Mouse (Mus musculus) gastrocnemius, postnatal 14 days (tissue): ENCODE results near the gene Zfpl1. TPM values are rescaled to one million over a fixed set of nuclear protein-coding genes. Genes with fewer than 3 reads are reported as not detected.
"Not testable (repeated sequence)": the region's sequence is repeated elsewhere in the genome, so short reads cannot be mapped to it uniquely, and the experiment has no call there.

ENCODE experiments used
- DNase-seq: peaks from one replicate; pipeline ENCODE4 v3.0.0; 2021; ENCODE audit warnings: mixed read lengths
- intact Hi-C: fragments of 180-260 bp; cut with DNase I; formaldehyde crosslinking; loops from one replicate; pipeline ENCODE4 v1.15.1; 2025; ENCODE audit warnings: low total_unique reads
- total RNA-seq, 2 experiments: library from RNA; stranded (reverse); gene quantifications; 2 replicates each; pipeline ENCODE4 v1.2.3; 2021

Zfpl1 gene
- total RNA-seq, 2 experiments from 2014 or later: 11.9 to 14.6 TPM

DNA sequence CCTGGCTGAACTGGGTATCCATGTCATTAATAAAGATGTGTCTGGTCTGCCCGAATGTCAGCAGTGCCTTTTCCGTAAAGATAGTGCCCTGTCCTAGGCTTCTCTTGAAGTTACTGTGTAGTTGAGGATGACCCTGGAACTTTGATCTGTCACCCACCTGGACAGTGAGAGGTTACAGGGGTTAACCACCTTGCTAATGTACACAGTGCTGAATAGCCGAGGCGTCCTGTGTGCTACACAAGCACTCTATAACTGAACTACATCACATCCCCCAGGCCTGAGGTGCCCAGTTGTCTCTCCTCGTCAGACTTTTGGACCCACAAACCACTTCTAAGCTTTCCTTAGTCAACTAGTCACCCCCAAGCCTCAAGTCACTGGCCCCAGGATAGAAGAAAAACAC lies 22.3 kb downstream of the Zfpl1 start:
- DNase-seq: no peak
- intact Hi-C loops: no loop called here

DNA sequence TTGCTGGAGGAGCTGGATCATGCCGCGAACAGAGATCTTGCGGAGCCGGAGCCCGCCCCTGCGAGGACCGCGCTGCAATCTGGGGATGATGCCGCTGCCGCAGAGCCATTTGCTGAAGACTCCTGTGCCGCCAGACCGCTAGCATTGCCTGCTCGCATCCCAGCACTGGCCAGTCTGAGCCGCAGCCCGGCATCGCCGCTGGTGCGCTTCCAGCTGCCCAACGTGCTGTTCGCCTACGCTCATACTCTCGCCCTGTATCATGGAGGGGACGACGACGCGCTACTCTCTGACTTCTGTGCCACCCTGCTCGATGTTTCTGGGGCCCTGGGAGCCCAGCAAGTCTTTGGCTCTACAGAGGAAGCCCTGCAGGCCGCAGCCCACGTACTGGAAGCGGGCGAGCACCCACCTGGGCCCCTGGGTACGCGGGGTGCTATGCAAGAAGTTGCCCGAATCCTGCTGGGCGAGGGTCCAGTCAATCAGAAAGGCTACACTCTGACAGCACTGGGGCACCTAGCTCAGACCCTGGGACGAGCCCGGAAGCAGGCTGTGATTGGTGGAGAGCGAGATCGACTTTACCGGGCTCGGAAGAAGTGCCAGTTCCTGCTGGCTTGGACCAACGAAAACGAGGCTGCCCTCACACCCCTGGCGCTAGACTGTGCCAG lies 23.0 kb downstream of the Zfpl1 start:
- DNase-seq: peak; percentile 42
- intact Hi-C loops: no loop called here

DNA sequence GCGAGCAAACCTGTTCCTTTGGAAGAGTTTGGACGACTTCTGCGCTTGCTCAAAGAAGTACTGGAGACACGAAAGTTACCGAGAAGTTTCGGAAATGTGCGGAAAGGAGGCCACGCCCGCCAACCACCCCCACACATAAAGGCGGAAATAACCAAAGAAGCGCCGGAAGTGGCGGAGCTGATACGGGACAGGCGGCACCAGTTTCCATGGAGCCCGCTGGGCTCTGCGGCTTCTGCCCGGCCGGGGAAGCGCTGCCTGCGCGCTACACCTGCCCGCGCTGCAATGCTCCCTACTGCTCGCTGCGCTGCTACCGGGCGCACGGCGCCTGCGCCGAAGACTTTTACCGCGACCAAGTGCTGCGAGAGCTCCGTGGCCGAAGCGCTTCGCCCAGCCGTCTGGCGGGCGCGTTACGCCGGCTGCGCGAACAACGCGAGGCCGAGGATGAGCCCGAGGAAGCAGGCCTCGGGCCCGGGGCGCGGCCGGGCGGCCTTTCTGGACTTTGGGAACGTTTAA lies 23.7 kb downstream of the Zfpl1 start, which contains the start of gene Znhit2:
Gene Znhit2 (plus strand): TSS at position 172 of the 513 bp plus-strand sequence.
- peak; percentile 92 for DNase-seq
- intact Hi-C loops: no loop called here

DNA sequence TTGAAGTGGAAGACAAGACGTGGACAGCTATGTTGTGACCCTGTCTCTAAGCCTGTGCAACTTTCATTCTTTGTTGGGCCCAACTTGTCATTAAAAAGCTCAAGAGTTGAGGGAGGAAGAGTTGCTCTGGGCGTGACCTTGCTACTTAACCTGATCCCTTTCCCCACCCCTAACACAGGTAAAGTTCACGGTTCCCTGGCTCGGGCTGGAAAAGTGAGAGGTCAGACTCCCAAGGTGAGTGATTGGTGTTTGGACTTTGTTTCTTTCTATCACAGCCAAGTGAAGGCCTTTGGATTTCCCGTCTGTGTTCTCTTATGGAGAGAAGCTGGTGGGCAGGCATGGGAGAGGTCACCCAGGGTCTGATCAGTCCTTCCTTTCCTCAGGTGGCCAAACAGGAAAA lies 25.8 kb downstream of the Zfpl1 start:
- intact Hi-C loops: no loop called here
- no peak for DNase-seq

DNA sequence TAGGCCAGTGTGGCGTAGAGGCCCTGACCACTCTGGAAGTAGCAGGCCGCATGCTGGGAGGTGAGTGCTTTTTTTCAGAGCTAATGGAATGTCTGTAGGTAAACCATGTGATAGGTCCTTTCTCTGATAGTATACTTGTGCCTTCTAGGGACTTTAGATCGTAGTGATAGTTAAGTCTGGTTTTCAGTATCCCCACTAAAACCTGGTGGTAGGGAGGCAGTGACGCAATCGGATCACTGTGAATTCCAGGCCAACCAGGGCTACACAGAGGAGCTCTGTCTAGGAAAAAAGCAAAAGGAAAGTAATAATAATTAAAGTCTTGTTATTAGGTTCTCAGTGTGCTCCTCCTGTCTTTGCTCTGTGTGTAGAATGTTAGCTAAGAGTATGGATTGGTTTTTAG lies 26.2 kb downstream of the Zfpl1 start:
- intact Hi-C loops: no loop called here
- no peak for DNase-seq

DNA sequence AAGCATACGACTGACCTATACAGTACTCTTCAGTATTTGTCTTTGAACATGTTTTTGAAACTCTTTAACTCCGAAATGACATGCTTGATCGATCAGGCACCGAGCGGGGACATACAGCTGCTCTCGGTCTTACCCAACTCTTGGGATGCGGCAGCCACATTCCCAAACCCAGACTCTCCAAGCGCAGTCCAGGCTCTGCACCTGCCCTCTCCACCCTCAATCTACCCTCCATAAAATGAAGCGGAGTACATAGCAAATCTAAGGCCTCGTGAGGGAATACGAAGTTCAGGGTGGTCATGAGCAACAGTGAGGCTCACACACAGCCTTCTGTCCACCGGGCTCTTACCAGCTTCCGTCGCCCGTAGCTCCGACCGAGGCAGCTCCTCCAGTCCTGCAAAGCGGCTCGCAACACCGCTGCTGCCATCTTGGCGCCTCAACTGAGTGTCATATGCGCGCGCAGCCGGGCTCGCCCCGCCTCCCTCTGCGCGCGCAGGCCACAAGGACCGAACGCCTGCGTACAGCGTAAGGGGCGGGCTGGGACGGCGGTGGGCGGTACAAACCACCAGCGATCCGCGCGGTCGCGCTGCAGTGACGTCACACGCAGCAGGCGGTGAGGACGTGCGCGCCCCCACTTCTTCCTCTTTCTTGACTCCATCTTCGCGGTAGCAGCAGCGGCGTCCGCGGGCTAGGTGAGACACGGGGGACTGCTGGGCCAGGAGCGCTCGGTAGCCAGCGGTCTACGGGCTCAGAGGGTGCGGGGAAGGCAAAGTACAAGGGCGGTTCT lies 27.3 kb downstream of the Zfpl1 start, which contains the start of the genes Mrpl49 and Fau:
Gene Mrpl49 (minus strand): TSS at position 473 of the 784 bp plus-strand sequence.
Gene Fau (plus strand): TSS at position 532 of the 784 bp plus-strand sequence.
- intact Hi-C loops: no loop called here
- DNase-seq: peak; percentile 99

DNA sequence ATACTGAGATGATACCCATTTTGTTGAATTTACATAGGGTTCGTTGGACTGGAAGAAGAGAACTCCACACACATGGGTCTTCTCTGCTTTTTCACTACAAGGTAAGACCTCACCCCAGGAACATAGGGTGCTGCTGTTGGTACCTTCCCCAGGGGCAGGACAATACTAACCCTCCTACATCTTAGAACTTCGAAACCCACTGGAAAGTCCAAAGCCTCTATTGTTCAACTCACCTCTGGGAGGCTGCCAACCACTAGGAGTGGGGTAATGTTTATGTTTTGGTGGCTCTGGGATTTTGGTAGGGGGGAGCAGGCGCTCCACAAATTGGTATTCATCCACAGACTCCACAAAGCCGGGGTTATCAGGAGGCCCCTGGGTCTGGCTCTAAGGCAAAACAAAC lies 28.1 kb downstream of the Zfpl1 start:
- intact Hi-C loops: no loop called here
- no peak for DNase-seq

DNA sequence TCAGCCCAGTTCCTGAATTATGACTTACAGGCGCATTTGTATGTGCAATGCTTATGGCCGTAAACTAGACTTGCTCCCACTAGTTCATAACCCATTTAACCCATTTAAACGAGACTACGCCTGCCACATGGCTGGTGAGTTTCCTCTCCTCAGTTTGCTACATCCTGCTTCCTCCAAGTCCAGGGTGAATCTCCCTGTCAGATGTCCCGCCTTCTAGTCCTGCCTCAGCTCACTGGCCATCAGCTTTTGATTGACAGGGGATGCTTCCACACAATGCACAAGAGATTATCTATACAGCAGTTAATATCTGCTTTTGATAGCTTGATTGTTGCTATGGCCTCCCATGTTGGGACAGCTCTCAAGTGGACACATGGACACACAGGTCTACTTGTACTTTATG lies 30.5 kb downstream of the Zfpl1 start:
- intact Hi-C loops: no loop called here
- DNase-seq: no peak

DNA sequence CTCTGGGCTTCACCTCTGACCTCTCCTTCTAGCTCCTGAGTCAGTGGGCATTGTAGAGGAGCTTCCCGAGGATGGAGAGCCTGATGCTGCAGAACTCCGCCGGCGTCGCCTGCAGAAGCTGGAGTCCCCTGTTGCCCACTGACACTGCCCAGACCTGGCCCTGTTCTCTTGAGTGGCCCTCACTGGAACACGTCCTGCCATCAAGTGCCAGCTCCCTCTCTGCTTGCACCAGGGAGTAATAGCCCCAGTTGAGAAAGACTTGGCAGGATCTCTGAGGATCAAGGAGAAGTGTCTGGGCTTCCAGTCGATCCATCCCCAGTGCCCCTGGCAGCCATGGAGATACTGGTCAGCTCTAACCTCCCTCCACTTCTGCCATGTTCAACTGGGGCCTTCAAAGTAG lies 32.2 kb downstream of the Zfpl1 start:
- no peak for DNase-seq
- intact Hi-C loops: no loop called here

DNA sequence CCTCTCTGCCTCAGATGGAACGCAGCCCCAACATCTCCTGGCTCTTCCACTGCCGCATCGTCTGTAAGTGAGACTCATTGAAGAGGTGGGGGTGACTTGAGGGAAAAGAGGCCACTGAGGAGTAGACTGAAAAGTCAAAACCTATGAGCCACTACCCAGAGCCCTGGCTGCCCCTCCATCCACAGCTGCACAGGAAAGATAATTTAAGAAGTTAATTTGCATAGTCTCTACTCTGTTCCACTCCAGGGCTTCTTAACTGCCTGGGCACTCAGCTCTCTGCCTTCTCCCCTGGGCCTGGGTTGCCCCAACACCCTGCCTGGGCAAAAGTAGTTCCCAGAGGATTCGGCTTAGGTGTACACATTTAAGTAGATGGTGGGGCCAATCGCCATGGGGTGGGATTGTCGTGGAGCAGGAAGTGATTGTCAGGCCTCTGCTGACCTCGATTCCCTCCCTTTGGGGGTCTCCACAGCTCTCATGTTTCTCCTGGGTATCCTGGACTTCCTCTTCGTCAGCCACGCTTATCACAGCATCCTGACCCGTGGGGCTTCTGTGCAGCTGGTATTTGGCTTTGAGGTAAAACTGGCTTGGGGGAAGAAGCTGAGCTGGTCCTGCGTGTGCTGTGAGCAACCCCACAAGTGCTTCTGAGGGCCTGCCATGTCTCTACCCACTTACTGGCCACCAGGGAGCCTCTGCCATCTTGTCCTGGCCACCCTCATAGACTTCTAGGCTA lies 35.9 kb downstream of the Zfpl1 start:
- DNase-seq: no peak
- intact Hi-C loops: no loop called here

DNA sequence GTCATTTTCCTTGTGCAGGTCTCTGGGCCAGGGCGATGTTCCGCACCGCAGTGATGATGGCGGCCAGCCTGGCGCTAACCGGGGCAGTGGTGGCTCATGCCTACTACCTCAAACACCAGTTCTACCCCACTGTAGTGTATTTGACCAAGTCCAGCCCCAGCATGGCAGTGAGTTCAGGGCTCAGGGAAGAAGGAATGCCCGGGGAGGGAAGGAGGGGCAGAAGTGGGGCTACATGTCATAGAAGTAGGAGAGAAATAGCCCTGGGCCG lies 36.9 kb downstream of the Zfpl1 start:
- no peak for DNase-seq
- intact Hi-C loops: no loop called here

DNA sequence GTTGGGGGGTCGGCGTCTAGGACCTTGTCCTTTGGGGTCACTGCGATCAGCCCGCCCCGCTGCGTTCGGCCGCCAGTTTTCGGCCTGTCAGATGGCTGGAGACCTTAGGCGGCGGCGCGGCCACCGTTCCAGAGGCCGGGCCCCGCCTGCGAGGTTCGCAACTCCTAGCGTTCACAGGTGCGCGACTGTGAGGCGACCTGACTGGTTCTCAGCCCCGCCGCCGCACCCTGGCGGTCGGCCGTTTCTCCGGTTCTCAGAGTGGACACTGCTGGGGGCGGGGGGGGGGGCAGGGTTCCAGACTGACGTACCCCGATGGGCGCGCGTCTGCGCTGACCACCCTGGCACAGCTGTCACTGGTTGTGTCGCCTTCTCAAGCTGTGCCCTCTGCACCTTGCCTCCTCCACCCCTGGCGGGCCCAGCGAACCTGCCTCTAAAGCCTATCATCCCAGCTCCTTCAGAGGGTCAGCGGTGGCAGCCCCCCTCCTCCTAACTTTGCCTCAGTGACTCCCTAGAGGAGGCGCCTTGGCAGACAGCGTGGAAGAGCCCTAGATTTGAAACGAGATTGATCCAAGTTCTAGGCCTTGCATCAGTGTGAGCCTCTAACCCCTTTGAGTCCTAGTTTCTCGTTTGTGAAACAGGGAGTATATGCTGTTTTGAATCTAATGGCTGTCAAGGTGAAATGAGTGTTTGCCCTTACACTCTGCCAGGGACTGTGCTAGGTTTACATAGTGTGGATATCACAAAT lies 37.4 kb downstream of the Zfpl1 start:
- intact Hi-C loops: no loop called here
- no peak for DNase-seq

DNA sequence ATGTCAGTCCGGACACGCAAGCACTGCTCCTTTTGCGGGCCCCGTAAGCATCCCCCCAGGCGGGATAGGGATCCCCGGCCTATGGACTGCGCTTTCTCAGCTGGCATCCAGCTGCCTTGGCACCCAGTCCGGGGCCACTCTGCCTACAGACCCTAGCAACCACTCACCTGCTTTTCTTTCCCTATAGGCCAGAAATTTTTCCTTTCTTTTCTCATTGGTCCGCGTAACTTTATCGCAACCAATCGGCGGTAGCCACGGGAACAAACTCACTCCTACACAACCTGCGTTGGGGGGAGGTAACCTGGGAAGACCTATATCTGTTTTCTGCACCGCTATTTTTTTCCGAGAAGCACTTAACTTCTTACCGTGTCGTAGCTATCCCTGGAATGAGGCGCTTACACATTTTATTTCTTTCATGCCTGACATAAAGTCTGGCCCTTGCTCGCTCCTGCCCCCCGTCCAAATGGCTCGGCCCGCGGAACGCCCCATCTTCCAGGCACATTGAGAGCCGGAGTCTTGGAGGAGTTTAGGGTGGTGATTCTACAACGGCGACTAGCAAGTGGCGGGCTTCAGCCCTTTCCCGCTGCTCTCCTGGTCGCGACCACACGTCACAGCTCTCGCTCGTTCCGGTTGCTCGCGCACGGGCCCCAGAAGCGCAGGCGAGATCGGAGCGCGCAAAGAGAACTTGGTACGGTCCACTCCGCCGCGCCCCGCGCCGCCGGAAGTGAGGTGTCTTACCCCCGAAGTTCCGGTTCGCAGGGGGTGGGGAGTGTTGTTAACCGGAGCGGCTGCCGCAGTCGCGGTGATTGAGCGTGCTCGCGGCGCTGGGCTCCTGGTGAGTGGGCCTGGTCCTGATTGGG lies 38.2 kb downstream of the Zfpl1 start, which contains the start of gene Syvn1:
Gene Syvn1 (plus strand): TSS at position 283 of the 860 bp plus-strand sequence.
- intact Hi-C loops: no loop called here
- peak; percentile 88 for DNase-seq

DNA sequence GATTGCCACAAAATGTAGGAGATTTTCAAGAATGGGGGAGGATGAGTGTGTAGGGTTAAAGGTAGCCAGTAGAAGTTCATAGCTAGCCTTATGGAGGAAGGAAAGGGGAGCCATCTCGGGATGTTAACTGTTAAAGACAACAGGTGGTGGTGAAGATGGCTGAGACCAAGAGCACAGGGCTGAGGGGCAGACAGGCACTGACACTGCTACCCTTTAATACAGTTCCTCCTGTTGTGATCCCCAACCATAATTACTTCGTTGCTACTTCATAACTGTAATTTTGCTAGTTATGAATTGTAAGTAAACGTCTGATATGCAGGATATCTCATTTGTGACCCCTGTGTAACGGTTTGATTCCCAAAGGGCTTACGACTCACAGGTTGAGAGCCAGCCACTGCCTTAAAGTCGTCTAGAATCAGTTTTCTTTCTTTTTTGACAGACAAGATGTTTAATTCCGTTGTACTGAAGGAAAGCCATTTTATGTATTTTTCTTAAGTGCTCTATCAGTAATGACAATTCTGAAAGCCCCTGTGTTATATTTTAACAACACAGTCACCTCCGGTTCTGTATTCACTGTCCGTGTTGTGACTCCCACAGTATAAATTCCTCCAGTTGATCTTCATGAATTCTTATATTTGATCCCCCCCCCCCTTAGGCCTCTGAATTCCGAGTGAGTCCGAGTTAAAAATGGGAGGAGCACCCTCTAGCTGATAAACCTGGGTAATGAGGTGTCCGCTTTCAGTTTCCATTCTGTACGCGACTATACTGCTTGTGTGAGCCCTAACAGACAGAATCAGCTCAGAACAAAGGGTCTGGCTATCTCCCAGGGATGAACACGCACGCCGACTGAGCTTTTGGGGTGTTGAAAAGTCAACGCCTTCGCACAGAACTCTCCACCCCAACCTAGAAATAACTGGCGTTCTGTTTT lies 39.1 kb downstream of the Zfpl1 start:
- intact Hi-C loops: no loop called here
- DNase-seq: no peak

DNA sequence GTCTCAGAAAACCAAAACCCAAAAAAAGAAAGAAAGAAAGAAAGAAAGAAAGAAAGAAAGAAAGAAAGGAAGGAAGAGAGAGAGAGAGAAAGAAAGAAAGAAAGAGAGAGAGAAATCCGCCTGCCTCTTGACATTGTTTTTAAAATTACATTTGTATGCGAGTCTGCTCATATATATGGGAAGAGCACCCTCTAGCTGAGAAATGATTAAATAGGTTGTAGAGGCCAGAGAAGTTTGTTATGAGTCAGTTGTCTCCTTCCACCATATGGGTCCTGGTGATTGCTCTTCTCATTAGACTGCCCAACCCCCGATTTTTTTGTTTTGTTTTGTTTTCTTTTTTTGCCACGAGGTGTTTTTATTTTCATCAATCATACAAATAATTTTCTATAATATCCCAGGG lies 40.7 kb downstream of the Zfpl1 start:
- intact Hi-C loops, DNase-seq: not testable (repeated sequence)

DNA sequence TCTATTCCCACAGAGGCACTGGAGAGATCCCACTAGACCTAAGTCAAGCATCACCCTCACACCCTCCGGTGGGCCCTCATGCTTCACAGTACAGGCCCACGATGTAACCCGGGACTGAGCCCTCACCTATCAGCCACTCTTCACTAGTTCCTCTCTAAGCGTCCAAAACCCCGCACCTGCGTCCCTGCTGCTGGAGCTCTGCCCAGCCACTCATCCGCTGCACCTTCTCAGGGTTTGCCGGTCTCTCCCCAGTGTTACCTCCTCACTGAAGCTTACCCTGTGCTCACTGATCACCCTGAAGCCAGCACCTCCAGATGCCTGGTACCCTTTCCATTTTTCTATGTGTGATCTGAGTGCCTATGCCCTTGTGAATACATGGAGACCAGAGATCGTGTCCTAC lies 42.5 kb downstream of the Zfpl1 start:
- intact Hi-C loops: no loop called here
- DNase-seq: no peak

DNA sequence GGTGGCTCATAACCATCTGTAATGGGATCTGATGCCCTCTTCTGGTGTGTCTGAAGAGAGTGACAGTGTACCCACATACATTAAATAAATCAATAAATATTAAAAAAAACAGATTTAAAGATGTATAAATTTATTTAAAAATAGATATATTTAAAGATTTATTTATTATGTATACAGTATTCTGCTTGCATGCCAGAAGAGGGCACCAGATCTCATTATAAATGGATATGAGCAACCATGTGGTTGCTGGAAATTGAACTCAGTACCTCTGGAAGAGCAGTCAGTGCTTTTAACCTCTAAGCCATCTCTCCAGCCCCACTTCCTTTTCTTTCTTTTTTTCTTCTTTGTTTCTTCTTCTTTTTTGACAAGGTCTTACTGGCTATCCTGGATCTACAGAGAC lies 44.8 kb downstream of the Zfpl1 start:
- intact Hi-C loops: no loop called here
- no peak for DNase-seq

DNA sequence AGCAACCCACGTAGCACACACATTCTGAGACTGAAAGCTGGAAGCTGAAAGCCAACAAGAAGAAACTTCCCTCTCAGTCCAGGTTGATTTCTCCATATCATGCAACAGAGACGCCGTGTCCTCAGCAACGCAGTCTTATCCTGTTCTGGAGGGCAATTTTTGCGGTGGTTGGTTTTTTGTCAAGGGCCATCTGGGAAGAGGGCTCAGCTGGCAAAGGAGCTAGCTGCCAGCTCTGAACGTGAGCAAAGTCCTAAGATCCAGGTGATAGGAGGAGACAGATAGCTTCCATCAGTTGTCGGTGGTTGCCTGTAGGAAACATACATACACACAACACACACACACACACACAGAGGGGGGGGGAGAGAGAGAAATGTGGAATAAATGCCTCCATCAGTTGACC lies 46.4 kb downstream of the Zfpl1 start:
- intact Hi-C loops: no loop called here
- DNase-seq: no peak
